In the genomic region with DNA sequence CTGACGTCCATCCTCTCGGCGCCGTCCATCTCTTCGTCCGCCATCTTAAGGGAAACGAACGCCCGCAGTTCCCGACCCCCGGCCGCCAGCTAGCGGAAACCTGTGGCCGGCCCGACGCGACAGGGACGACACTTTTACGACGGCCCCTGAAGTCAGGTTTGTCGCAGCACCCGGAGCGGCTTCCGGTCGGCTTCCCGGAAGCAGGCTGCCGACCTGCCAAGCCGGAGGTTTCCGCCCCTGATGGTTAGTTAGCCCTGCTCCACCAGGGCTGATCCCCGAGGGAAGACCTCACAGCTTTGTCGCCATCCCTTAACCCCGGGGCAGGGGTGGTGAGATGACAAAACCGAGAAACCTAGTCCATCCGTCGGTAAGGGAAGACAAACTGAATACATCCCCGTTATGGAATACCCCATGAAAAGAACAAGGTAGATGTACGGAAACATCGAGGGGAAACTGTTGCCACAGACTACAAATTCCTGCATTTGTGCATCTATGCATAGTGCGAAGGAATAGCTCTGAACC, we compare ENCODE assay signal across 8 mouse cellular contexts. TPM values are rescaled to one million over a fixed set of nuclear protein-coding genes. Genes with fewer than 3 reads are reported as not detected.
DNase-seq lines count a peak whose midpoint lies in the region; ATAC-seq and TF ChIP-seq lines count a peak whose summit lies in the region.

A gene (minus strand): TSS at position 157 of the 522 bp plus-strand sequence.

- peaks cover 17% of the 10 kb centered on the region for H3K36me3 ChIP-seq in G1E (replicated peaks)
- no peaks in the 10 kb centered on the region for H3K36me3 ChIP-seq in forebrain, embryonic 16.5 days (ENCODE audit: control insufficient read depth, insufficient read depth)
- H3K36me3 ChIP-seq in neural tube, embryonic 14.5 days (ENCODE audit: control insufficient read depth, insufficient read depth, low read length) = no peaks in the 10 kb centered on the region
- no peaks in the 10 kb centered on the region for H3K36me3 ChIP-seq in testis, adult 2 months (ENCODE audit: control insufficient read depth, insufficient read depth, low read length)

- peak within 1 kb of the TSS; percentile 67 for H3K4me2 ChIP-seq in forebrain, embryonic 16.5 days (ENCODE audit: low read length)
- peak within 1 kb of the TSS; percentile 93 for H3K4me2 ChIP-seq in neural tube, embryonic 14.5 days (ENCODE audit: low read depth, low read length)

- DNase-seq in G1E (ENCODE audit: low spot score) = peak; percentile 91
- DNase-seq in cerebellum, adult 11-12 months = peak; percentile 87
- DNase-seq in heart, postnatal 25 days (ENCODE audit: low spot score) = peak; percentile 82
- DNase-seq in layer of hippocampus, adult 18-20 months (ENCODE audit: low spot score in 2 of 2) = peak; percentile 79 to 89
- DNase-seq in lung, adult 18-20 months = peak; percentile 88 to 92

- intact Hi-C loops in heart, postnatal 25 days (cut with DNase I) = no loop called here

- H3K9ac ChIP-seq in forebrain, embryonic 16.5 days (replicated peaks; ENCODE audit: low read depth, low read length) = peak within 1 kb of the TSS; percentile 95
- peak within 1 kb of the TSS; percentile 85 for H3K9ac ChIP-seq in neural tube, embryonic 14.5 days (replicated peaks; ENCODE audit: low read depth, low read length)

- H3K27me3 ChIP-seq in G1E (ENCODE audit: insufficient read depth, low read length) = no peaks in the 10 kb centered on the region
- H3K27me3 ChIP-seq in forebrain, embryonic 16.5 days (replicated peaks; ENCODE audit: control insufficient read depth, insufficient read depth, low read length) = no peaks in the 10 kb centered on the region
- no peaks in the 10 kb centered on the region for H3K27me3 ChIP-seq in neural tube, embryonic 14.5 days (ENCODE audit: control insufficient read depth, insufficient read depth, low read length)
- H3K27me3 ChIP-seq in testis, adult 2 months (ENCODE audit: control insufficient read depth, insufficient read depth, low read length) = no peaks in the 10 kb centered on the region

- peak; percentile 78 for TF ChIP-seq POLR2A in testis, adult 2 months (IDR thresholded peaks at IDR 0.05; ENCODE audit: control insufficient read depth, low read depth, low read length)

- TF ChIP-seq CTCF in G1E (IDR thresholded peaks at IDR 0.05; ENCODE audit: low read depth, low read length) = no peak
- no peak for TF ChIP-seq CTCF in testis, adult 2 months (IDR thresholded peaks at IDR 0.05; ENCODE audit: control insufficient read depth, insufficient read depth, insufficient replicate concordance, low read depth, low read length)

- peak within 1 kb of the TSS; percentile 81 for H3K27ac ChIP-seq in forebrain, embryonic 16.5 days (ENCODE audit: low read length)
- H3K27ac ChIP-seq in neural tube, embryonic 14.5 days (ENCODE audit: low read depth, low read length) = peak within 1 kb of the TSS; percentile 80
- peak within 1 kb of the TSS; percentile 89 for H3K27ac ChIP-seq in testis, adult 2 months (ENCODE audit: control insufficient read depth, insufficient read depth, low read depth, low read length)

- WGBS in forebrain, embryonic 16.5 days = under 1% methylated on average over 39 of the region's 39 CpGs
- under 1% methylated on average over 39 of the region's 39 CpGs for WGBS in neural tube, embryonic 14.5 days

- no peaks in the 10 kb centered on the region for H3K9me3 ChIP-seq in G1E (replicated peaks)
- H3K9me3 ChIP-seq in forebrain, embryonic 16.5 days (ENCODE audit: control insufficient read depth, low read length) = no peaks in the 10 kb centered on the region
- H3K9me3 ChIP-seq in neural tube, embryonic 14.5 days (ENCODE audit: control insufficient read depth, low read length) = no peaks in the 10 kb centered on the region

- ATAC-seq in G1E (ENCODE audit: extremely low read depth, insufficient number of reproducible peaks, low FRiP score, poor library complexity, severe bottlenecking) = peak; percentile 79
- ATAC-seq in forebrain, embryonic 16.5 days = peak; percentile 94
- peak; percentile 89 for ATAC-seq in neural tube, embryonic 14.5 days (ENCODE audit: low read depth)

- peak within 1 kb of the TSS; percentile 89 for H3K4me3 ChIP-seq in G1E (ENCODE audit: low read depth, low read length)
- peak within 1 kb of the TSS; percentile 91 for H3K4me3 ChIP-seq in forebrain, embryonic 16.5 days (replicated peaks; ENCODE audit: low read length)
- peak within 1 kb of the TSS; percentile 71 for H3K4me3 ChIP-seq in neural tube, embryonic 14.5 days (ENCODE audit: low read depth, low read length)
- peak within 1 kb of the TSS; percentile 96 for H3K4me3 ChIP-seq in testis, adult 2 months (ENCODE audit: control insufficient read depth, low read depth, low read length)

- H3K4me1 ChIP-seq in G1E (ENCODE audit: insufficient read depth, low read depth, low read length) = peaks cover 31% of the 10 kb centered on the region
- peaks cover 16% of the 10 kb centered on the region for H3K4me1 ChIP-seq in forebrain, embryonic 16.5 days (replicated peaks; ENCODE audit: control insufficient read depth, insufficient read depth, low read length)
- peaks cover 12% of the 10 kb centered on the region for H3K4me1 ChIP-seq in neural tube, embryonic 14.5 days (ENCODE audit: control insufficient read depth, insufficient read depth, low read length)
- peaks cover 2% of the 10 kb centered on the region for H3K4me1 ChIP-seq in testis, adult 2 months (ENCODE audit: control insufficient read depth, insufficient read depth, low read length)

RNA-seq across cellular contexts. Expression of the gene that starts here (rescaled TPM):
- total RNA-seq in G1E (2014; fragmentation: Nextera tagmentation) (49.1 and 49.4 TPM in 2 replicates), G1E (2017) (27.6 and 33.2 TPM in 2 replicates)
- 19.7 and 26.5 TPM in 2 replicates for polyA plus RNA-seq in G1E (2012)
- polyA plus RNA-seq in forebrain, embryonic 16.5 days (2015; fragmentation: Nextera tagmentation; extraction: Ambion mirVana) = 39.1 and 42.3 TPM in 2 replicates
- total RNA-seq in heart, postnatal 25 days (2021) = 10 to 100 TPM; 21.6 to 22.1 TPM
- total RNA-seq in layer of hippocampus, adult 18-20 months (2021) = 10 to 100 TPM; 40.2 to 44.3 TPM
- polyA plus RNA-seq in neural tube, embryonic 14.5 days (2014; fragmentation: Nextera tagmentation; extraction: Ambion mirVana) = 33.3 and 37.9 TPM in 2 replicates
- 12.6 and 16.4 TPM in 2 replicates for polyA plus RNA-seq in testis, adult 2 months (2012; rRNA removed)

Comparison
In these comparisons a context has a peak if more than half of its experiments do, and no peak if none do; other contexts are left out.
1. Peak in every context shown above with its lines: DNase-seq, ATAC-seq, H3K4me3 ChIP-seq and H3K27ac ChIP-seq.